Mouse (Mus musculus) myocyte (in vitro differentiated cells): Measurements from ENCODE around the gene Tekt1. TPM values are rescaled to one million over a fixed set of nuclear protein-coding genes. Genes with fewer than 3 reads are reported as not detected.

ENCODE experiments used
- H3K27me3 ChIP-seq: one replicate; pipeline ENCODE4 v1.6.1; 2011; ENCODE audit not compliant: control insufficient read depth, insufficient read depth, insufficient read length
- H3K36me3 ChIP-seq: one replicate; pipeline ENCODE4 v1.6.1; 2011; ENCODE audit not compliant: control insufficient read depth, insufficient read depth
- H3K4me2 ChIP-seq: one replicate; pipeline ENCODE4 v1.6.1; 2011; ENCODE audit warnings: low read depth, control low read depth
- H3K4me3 ChIP-seq: one replicate; pipeline ENCODE4 v1.5.1; 2011; ENCODE audit warnings: mild to moderate bottlenecking, control low read depth, moderate library complexity
- H3K79me2 ChIP-seq: one replicate; pipeline ENCODE4 v1.6.1; 2011; ENCODE audit not compliant: control insufficient read depth, insufficient read depth
- H3ac ChIP-seq: one replicate; pipeline ENCODE4 v1.6.1; 2011; ENCODE audit not compliant: control insufficient read depth, insufficient read length
- CEBPB ChIP-seq: IDR thresholded peaks from 2 replicates; pipeline ENCODE4 v1.6.1; 2011; ENCODE audit warnings: mild to moderate bottlenecking, moderate library complexity; ENCODE audit not compliant: poor library complexity, insufficient read depth, severe bottlenecking
- E2F4 ChIP-seq: IDR thresholded peaks from one replicate; pipeline ENCODE4 v1.6.1; 2011; ENCODE audit warnings: mild to moderate bottlenecking, control low read depth, moderate library complexity; ENCODE audit not compliant: insufficient read depth
- MAX ChIP-seq: IDR thresholded peaks from one replicate; pipeline ENCODE4 v1.6.1; 2011; ENCODE audit warnings: low read depth, mild to moderate bottlenecking, control low read depth
- MYOD1 ChIP-seq, 3 experiments: IDR thresholded peaks; one replicate each; pipeline ENCODE4 v1.6.1; 2011; ENCODE audit warnings: control low read depth in 2 of 3, low read depth in 2 of 3, mild to moderate bottlenecking in 2 of 3, moderate library complexity in 1 of 3; ENCODE audit not compliant: insufficient read length in 2 of 3, control insufficient read depth in 1 of 3
- MYOG ChIP-seq, 3 experiments: IDR thresholded peaks; one replicate each; pipeline ENCODE4 v1.6.1; 2011; ENCODE audit warnings: control low read depth in 2 of 3, low read depth in 2 of 3, mild to moderate bottlenecking in 2 of 3; ENCODE audit not compliant: insufficient read length in 2 of 3, control insufficient read depth in 1 of 3, insufficient read depth in 1 of 3
- POLR2A ChIP-seq: IDR thresholded peaks from one replicate; pipeline ENCODE4 v1.6.1; 2011; ENCODE audit warnings: low read depth, mild to moderate bottlenecking, control low read depth, moderate library complexity; ENCODE audit not compliant: insufficient read length
- POLR2AphosphoS2 ChIP-seq: IDR thresholded peaks from one replicate; pipeline ENCODE4 v1.6.1; 2011; ENCODE audit warnings: low read depth, control low read depth; ENCODE audit not compliant: insufficient read length
- REST ChIP-seq: IDR thresholded peaks from one replicate; pipeline ENCODE4 v1.6.1; 2011; ENCODE audit warnings: mild to moderate bottlenecking, control low read depth, moderate library complexity; ENCODE audit not compliant: insufficient read depth, insufficient read length
- SRF ChIP-seq: IDR thresholded peaks from one replicate; pipeline ENCODE4 v1.6.1; 2011; ENCODE audit warnings: low read depth; ENCODE audit not compliant: control insufficient read depth, insufficient read length
- TCF3 ChIP-seq: IDR thresholded peaks from one replicate; pipeline ENCODE4 v1.6.1; 2011; ENCODE audit warnings: low read depth, control low read depth; ENCODE audit not compliant: insufficient read length
- USF1 ChIP-seq: IDR thresholded peaks from one replicate; pipeline ENCODE4 v1.6.1; 2011; ENCODE audit warnings: low read depth, mild to moderate bottlenecking, control low read depth, moderate library complexity
- polyA plus RNA-seq: library from polyadenylated mRNA; unstranded; fragments of >200 nt; fragmentation: generic; extraction: Trizol; gene quantifications from one replicate; pipeline ENCODE4 v1.2.1, GENCODE M21; 2012; ENCODE audit warnings: missing spikeins

Gene Tekt1
- polyA plus RNA-seq, 1 experiment: not detected

- no peaks in the 10 kb centered on the region for H3K36me3 ChIP-seq
- no peak overlapping the region for H3K4me3 ChIP-seq
- no peaks in the 10 kb centered on the region for H3K79me2 ChIP-seq
- H3ac ChIP-seq: no peak overlapping the region
- no peak for TF ChIP-seq USF1
- no peak for TF ChIP-seq MAX
- no peak for TF ChIP-seq TCF3
- no peak for TF ChIP-seq SRF
- no peak for TF ChIP-seq POLR2AphosphoS2
- TF ChIP-seq MYOD1 (IDR thresholded peaks at IDR 0.05; ENCODE audit: control insufficient read depth in 1 of 3, insufficient read length in 2 of 3, low read depth in 2 of 3): no peak
- no peak for TF ChIP-seq E2F4
- TF ChIP-seq CEBPB: no peak
- no peak for TF ChIP-seq MYOG (IDR thresholded peaks at IDR 0.05; ENCODE audit: control insufficient read depth in 1 of 3, insufficient read depth in 1 of 3, insufficient read length in 2 of 3, low read depth in 2 of 3)
- TF ChIP-seq POLR2A: no peak
- H3K4me2 ChIP-seq: no peak overlapping the region
- no peaks in the 10 kb centered on the region for H3K27me3 ChIP-seq
These were observed 53.3 kb downstream of the Tekt1 start for GRCm38 (mm10) chr11:72308982-72309381.

DNA sequence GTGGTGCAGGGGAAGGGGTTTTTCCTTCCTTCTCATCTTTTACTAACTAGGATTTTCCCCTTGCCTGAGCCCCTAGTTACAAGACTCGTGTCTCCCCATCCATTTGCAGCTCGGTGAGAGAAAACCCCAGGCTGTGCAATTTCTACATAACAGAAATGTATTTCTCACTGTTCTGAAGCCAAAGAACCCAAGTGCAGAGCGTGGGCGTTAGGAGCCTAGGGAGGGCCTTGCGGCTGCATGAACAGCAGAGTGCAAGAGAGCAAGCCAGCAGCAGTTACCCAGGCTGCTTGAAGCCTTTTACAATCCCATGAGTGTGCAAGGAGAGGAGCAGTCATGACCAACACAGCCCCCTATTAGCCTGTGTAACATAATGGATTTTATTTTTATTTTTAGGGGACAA is 54.8 kb downstream of the Tekt1 start:
- no peak overlapping the region for H3K4me2 ChIP-seq
- no peak for TF ChIP-seq MYOG (IDR thresholded peaks at IDR 0.05; ENCODE audit: control insufficient read depth in 1 of 3, insufficient read depth in 1 of 3, insufficient read length in 2 of 3, low read depth in 2 of 3)
- TF ChIP-seq POLR2AphosphoS2: no peak
- no peak for TF ChIP-seq USF1
- TF ChIP-seq MAX: no peak
- no peak for TF ChIP-seq CEBPB
- no peaks in the 10 kb centered on the region for H3K79me2 ChIP-seq
- no peak overlapping the region for H3K4me3 ChIP-seq
- H3K27me3 ChIP-seq: no peaks in the 10 kb centered on the region
- no peaks in the 10 kb centered on the region for H3K36me3 ChIP-seq
- H3ac ChIP-seq: no peak overlapping the region

DNA sequence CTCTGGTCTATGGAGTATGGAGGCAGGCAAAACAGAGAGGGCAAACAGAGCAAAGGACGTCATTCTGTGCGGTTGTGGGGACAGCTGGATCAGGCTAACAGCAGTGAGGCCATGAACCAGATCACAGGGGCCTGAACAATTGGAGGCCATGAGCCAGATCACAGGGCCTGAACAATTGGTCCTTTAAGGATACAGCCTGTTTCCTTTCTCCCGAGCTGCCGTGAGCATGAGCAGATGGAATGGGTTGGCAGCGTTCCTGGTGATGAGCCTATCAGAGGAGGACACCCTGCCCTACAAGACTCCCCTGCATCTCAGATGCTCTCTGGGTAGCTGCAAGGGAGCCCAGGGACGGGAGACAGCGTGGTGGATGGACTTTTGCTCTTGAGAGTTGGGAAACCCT is 60.0 kb downstream of the Tekt1 start:
- Histone ChIP-seq H3ac (no peak overlapping the region), H3K36me3 (no peaks in the 10 kb centered on the region), H3K79me2 (no peaks in the 10 kb centered on the region), H3K4me2 (peak overlapping the region; percentile 96), H3K4me3 (peak overlapping the region; percentile 10), H3K27me3 (no peaks in the 10 kb centered on the region)
- TF ChIP-seq E2F4: no peak
- TF ChIP-seq MYOD1 (IDR thresholded peaks at IDR 0.05; ENCODE audit: control insufficient read depth in 1 of 3, insufficient read length in 2 of 3, low read depth in 2 of 3): peak in 1 of 3 experiments; percentile 31

DNA sequence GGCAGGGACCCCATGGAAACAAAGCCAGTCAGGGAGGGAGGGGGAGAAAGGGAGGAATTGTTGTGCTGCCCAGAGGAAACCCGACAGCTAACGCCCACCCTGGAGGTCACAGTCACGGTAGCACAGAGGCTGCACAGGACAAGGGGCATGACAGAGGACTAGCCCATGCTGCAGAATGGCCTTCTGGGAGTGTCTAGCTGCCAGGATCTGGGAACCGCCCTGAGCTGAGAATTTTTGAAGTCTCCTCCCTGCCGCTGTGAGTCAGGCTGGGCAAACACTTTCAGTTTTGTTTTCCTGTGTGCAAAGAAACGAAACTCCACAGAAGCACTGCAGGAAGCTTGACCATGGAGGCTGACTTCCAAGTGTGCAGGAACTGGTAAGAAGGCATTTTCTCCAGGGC is 60.9 kb downstream of the Tekt1 start, which contains the start of gene Xaf1:
Xaf1 (plus strand) TSS at position 296 of the 400 bp plus-strand sequence.
- Histone ChIP-seq H3K4me3 (peak within 1 kb of the TSS; percentile 10), H3K79me2 (no peaks in the 10 kb centered on the region), H3ac (no peak within 1 kb of the TSS), H3K27me3 (no peaks in the 10 kb centered on the region), H3K36me3 (no peaks in the 10 kb centered on the region), H3K4me2 (peak within 1 kb of the TSS; percentile 96)
- TF ChIP-seq POLR2A: peak; percentile 54
- TF ChIP-seq REST: no peak

Other genes starting within 250 kb of the Tekt1 start
- 0.04 TPM for gene Pitpnm3, start 226.7 kb downstream of the Tekt1 start, polyA plus RNA-seq
- 0.10 TPM for gene Gm43951, start 155.6 kb downstream of the Tekt1 start, polyA plus RNA-seq
- gene 4933427D14Rik, start 155.0 kb downstream of the Tekt1 start, polyA plus RNA-seq: 2.8 TPM
- gene Txndc17, start 154.9 kb downstream of the Tekt1 start, polyA plus RNA-seq: 110 TPM
- 20.1 TPM for gene Med31, start 146.8 kb downstream of the Tekt1 start, polyA plus RNA-seq
- 0.72 TPM for gene Slc13a5, start 95.2 kb downstream of the Tekt1 start, polyA plus RNA-seq
- 5.9 TPM for gene Xaf1, start 60.8 kb downstream of the Tekt1 start, polyA plus RNA-seq
- gene Fbxo39, start 48.0 kb downstream of the Tekt1 start, polyA plus RNA-seq: 0.02 TPM
- 2.0 TPM for gene Smtnl2, start 49.3 kb upstream of the Tekt1 start, polyA plus RNA-seq
- not detected for gene Ggt6, start 73.1 kb upstream of the Tekt1 start, polyA plus RNA-seq
- gene Mybbp1a, start 78.9 kb upstream of the Tekt1 start, polyA plus RNA-seq: 138 TPM
- 0.10 TPM for gene Spns2, start 127.5 kb upstream of the Tekt1 start, polyA plus RNA-seq
- gene Spns3, start 188.1 kb upstream of the Tekt1 start, polyA plus RNA-seq: 0.02 TPM
- gene Ube2g1, start 244.8 kb upstream of the Tekt1 start, polyA plus RNA-seq: 13.2 TPM